Mouse (Mus musculus) heart, postnatal 25 days (tissue): ENCODE results near the gene Tspan13. TPM values are rescaled to one million over a fixed set of nuclear protein-coding genes. Genes with fewer than 3 reads are reported as not detected.

Experiments used
- DNase-seq: peaks from one replicate; pipeline ENCODE4 v3.0.0; 2022; ENCODE audit warnings: low spot score
- intact Hi-C: fragments of 180-260 bp; cut with DNase I; formaldehyde crosslinking; loops from one replicate; pipeline ENCODE4 v1.15.1; 2025
- total RNA-seq, 2 experiments: library from RNA; stranded (reverse); gene quantifications; 2 replicates each; pipeline ENCODE4 v1.2.3; 2021

Gene Tspan13
- total RNA-seq, 2 experiments from 2014 or later = 44.2 to 57.7 TPM

DNA sequence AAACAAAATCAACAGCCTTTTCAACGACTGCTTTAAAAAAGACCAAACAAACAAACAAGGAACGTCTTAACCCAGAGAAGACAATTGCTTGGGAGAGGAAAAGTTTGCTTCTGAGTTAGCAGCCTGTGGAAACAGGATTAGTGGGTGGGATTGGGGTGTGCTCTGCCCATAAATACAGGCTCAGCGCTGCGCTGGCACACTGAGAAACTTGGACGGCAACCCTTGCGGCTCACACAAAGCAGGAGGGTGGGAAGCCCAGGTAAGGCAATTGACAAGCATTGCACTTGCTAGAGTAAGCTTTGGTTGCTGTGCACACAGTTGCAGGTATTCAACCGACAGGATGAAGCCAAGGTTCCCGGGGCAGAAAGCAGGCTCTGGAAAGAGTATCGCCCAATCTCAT lies 49.6 kb downstream of the Tspan13 start, which contains the start of gene Agr2:
TSS of gene Agr2 (plus strand) at position 197 of the 400 bp plus-strand sequence.
- DNase-seq = no peak
- intact Hi-C loops = no loop called here

DNA sequence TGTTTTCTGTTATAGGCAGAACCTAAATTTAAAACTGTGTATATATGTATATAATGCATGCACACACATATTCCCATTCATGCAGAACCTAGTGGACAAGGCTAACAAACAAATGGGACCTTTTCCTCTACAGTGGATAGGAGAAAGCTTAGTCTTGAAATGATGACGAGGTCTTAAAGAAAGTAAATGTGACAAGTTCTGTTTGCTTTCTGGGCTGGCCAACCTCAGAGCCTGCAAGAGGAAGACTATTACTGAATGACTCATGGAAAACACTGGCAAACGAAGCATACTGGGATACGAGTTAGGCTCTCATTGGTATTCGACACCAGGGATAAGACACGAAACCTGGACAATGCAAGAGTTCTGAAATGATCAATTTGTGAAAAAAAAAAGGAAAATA lies 57.6 kb downstream of the Tspan13 start:
- intact Hi-C loops = no loop called here
- DNase-seq = no peak

DNA sequence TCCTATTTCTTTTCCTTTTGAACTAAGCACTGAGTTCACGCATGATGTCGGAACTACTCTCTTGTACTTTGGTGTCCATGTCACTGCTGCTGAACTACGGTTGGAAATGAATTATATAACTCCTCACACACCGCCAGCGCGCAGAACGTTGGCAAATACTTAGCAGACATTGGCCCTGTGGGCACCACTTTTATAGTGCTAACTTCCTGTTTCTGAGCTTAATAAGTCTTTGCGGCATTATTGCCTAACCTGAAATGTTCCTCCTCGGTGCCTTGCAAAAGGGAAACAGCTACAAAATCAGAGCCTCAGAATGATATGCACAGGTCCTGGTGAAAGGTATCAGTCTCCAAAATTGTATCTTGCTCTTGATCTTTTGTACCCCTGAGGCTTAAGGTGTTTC lies 58.8 kb downstream of the Tspan13 start:
- intact Hi-C loops = no loop called here
- no peak for DNase-seq

- DNase-seq = peak; percentile 12
- intact Hi-C loops = no loop called here
Observed at GRCm38 (mm10) chr12:35981732-35982360, 60.5 kb downstream of the Tspan13 start.

GRCm38 (mm10) chr12:35979625-35980024 lies 62.7 kb downstream of the Tspan13 start:
- intact Hi-C loops = no loop called here
- DNase-seq = no peak

GRCm38 (mm10) chr12:35977633-35978246 lies 64.6 kb downstream of the Tspan13 start:
- intact Hi-C loops = no loop called here
- DNase-seq = no peak

GRCm38 (mm10) chr12:35975898-35976297 lies 66.4 kb downstream of the Tspan13 start:
- intact Hi-C loops = no loop called here
- DNase-seq = no peak

GRCm38 (mm10) chr12:35966768-35967141 lies 75.5 kb downstream of the Tspan13 start:
- DNase-seq = no peak
- intact Hi-C loops = no loop called here

GRCm38 (mm10) chr12:35966098-35966767 lies 76.1 kb downstream of the Tspan13 start:
- DNase-seq = no peak
- intact Hi-C loops = no loop called here

Other genes with a start within 250 kb of the Tspan13 start
- gene Agr3, start 116.9 kb downstream of the Tspan13 start, total RNA-seq = not detected
- not detected for gene Agr2, start 49.6 kb downstream of the Tspan13 start, total RNA-seq
- 10 to 100 TPM; 15.5 to 17.1 TPM for gene Ankmy2, start 114.6 kb upstream of the Tspan13 start, total RNA-seq
- gene Bzw2, start 115.6 kb upstream of the Tspan13 start, total RNA-seq = 100 to 1,000 TPM; 181 to 182 TPM
- not detected for gene Lrrc72, start 210.9 kb upstream of the Tspan13 start, total RNA-seq